In the genomic region with DNA sequence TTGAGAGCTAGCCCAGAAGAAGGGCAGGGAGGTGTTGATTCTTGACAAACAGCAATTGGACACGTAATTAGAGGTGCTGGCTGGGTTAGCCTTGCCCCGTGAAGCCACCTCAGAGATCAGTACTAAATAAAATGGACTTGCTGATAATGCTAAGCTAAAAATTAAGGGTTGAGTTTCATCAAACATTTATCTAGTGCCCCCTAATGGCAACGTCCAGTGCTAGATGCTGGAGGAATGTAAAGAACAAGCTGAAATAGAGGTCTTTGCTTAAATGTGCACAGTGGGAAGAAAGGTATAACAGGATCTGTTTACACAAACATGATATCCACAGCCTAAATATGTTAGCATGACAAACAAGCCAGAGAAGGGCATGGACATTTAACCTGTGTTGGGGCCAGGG, we compare ENCODE assay signal across 13 mouse cellular contexts.
A peak's percentile ranks its signal among the peaks of the same experiment; 100 is the strongest.
DNase-seq lines count a peak whose midpoint lies in the region; ATAC-seq and TF ChIP-seq lines count a peak whose summit lies in the region.
"Had no signal": no experiment of that assay in that cellular context is flagged by ENCODE, and none has a peak within 500 bp of the region (broad histone marks: within the 10 kb centered on the region; RNA-seq: fewer than 3 reads in every experiment).

No protein-coding gene starts in this region.

- H3K27ac ChIP-seq in kidney, postnatal 0 days = no peak overlapping the region
- H3K27ac ChIP-seq in kidney, embryonic 15.5 days = no peak overlapping the region
- H3K27ac ChIP-seq in cortical plate, adult 2 months (ENCODE audit: insufficient read depth, low read length) = no peak overlapping the region
- H3K27ac ChIP-seq: neural tube, embryonic 15.5 days had no signal

- H3K36me3 ChIP-seq in kidney, postnatal 0 days (ENCODE audit: insufficient read depth, low read length) = no peaks in the 10 kb centered on the region
- H3K36me3 ChIP-seq in kidney, embryonic 15.5 days = no peaks in the 10 kb centered on the region
- H3K36me3 ChIP-seq: neural tube, embryonic 15.5 days had no signal

- H3K4me2 ChIP-seq in kidney, postnatal 0 days (ENCODE audit: low read length) = no peak overlapping the region
- H3K4me2 ChIP-seq in kidney, embryonic 15.5 days = no peak overlapping the region
- H3K4me2 ChIP-seq: neural tube, embryonic 15.5 days had no signal

- H3K27me3 ChIP-seq in kidney, postnatal 0 days (ENCODE audit: insufficient read depth, low read length) = no peaks in the 10 kb centered on the region
- no peaks in the 10 kb centered on the region for H3K27me3 ChIP-seq in kidney, embryonic 15.5 days
- H3K27me3 ChIP-seq: neural tube, embryonic 15.5 days had no signal

- peak; percentile 36 to 50 for DNase-seq in cerebellum, postnatal 10 days
- DNase-seq in cerebellum, adult 11-12 months = no peak
- DNase-seq in kidney, postnatal 0 days (ENCODE audit: low spot score) = peak; percentile 60
- peak; percentile 2 for DNase-seq in 3T3-L1 (ENCODE audit: low read depth, low spot score)
- DNase-seq in ovary, postnatal 14 days (ENCODE audit: low spot score) = no peak
- no peak for DNase-seq in B cell, adult 2 months
- DNase-seq: adrenal gland, postnatal 36 days; cerebellum, adult 9-11 months; gastrocnemius, postnatal 25 days; kidney, adult 9 months had no signal

- H3K9ac ChIP-seq in kidney, postnatal 0 days (ENCODE audit: low read depth, low read length) = no peak overlapping the region
- H3K9ac ChIP-seq in kidney, embryonic 15.5 days = no peak overlapping the region
- H3K9ac ChIP-seq: neural tube, embryonic 15.5 days had no signal

- 13% methylated on average over 3 of the region's 3 CpGs for WGBS in kidney, postnatal 0 days
- WGBS in kidney, embryonic 15.5 days = 23% methylated on average over 3 of the region's 3 CpGs

- no peaks in the 10 kb centered on the region for H3K4me1 ChIP-seq in kidney, postnatal 0 days (replicated peaks; ENCODE audit: insufficient read depth, low read length)
- H3K4me1 ChIP-seq in kidney, embryonic 15.5 days = no peaks in the 10 kb centered on the region
- no peaks in the 10 kb centered on the region; the same call in 1 of the 2 replicates for H3K4me1 ChIP-seq in cortical plate, adult 2 months (ENCODE audit: control insufficient read depth, insufficient read depth, low read length)

- no peaks in the 10 kb centered on the region for H3K9me3 ChIP-seq in kidney, postnatal 0 days (replicated peaks; ENCODE audit: low read length)
- H3K9me3 ChIP-seq in kidney, embryonic 15.5 days (replicated peaks) = no peaks in the 10 kb centered on the region
- H3K9me3 ChIP-seq: neural tube, embryonic 15.5 days had no signal

- H3K4me3 ChIP-seq in kidney, postnatal 0 days (replicated peaks; ENCODE audit: low read depth, low read length) = no peak overlapping the region
- no peak overlapping the region for H3K4me3 ChIP-seq in kidney, embryonic 15.5 days (replicated peaks)
- no peak overlapping the region for H3K4me3 ChIP-seq in cortical plate, adult 2 months (ENCODE audit: insufficient read depth, low read length)
- H3K4me3 ChIP-seq: neural tube, embryonic 15.5 days had no signal

- TF ChIP-seq CTCF in kidney, postnatal 0 days (IDR thresholded peaks at IDR 0.05; ENCODE audit: low read depth) = peak; percentile 65
- 0 out of 2 replicates have a peak, but pooled peaks have one; percentile 4 for TF ChIP-seq CTCF in cortical plate, adult 2 months (IDR thresholded peaks at IDR 0.05; ENCODE audit: extremely low read depth, insufficient read depth, low read length)

- TF ChIP-seq POLR2A in cortical plate, adult 2 months (IDR thresholded peaks at IDR 0.05; ENCODE audit: extremely low read depth, insufficient read depth, low read length) = no peak

- ATAC-seq in kidney, postnatal 0 days (replicated peaks; ENCODE audit: low FRiP score, low read depth) = no peak
- ATAC-seq in kidney, embryonic 15.5 days (replicated peaks; ENCODE audit: low FRiP score) = no peak

Comparison
In these comparisons a context has a peak if more than half of its experiments do, and no peak if none do; other contexts are left out.
1. DNase-seq: peak in cerebellum, postnatal 10 days (2 of 2), kidney, postnatal 0 days (single experiment) and 3T3-L1 (single experiment); none in cerebellum, adult 11-12 months (single experiment), ovary, postnatal 14 days (single experiment) and B cell, adult 2 months (0 of 2).